Mouse (Mus musculus) MEL (cell line): ENCODE results near the gene Usp11. TPM values are rescaled to one million over a fixed set of nuclear protein-coding genes. Genes with fewer than 3 reads are reported as not detected.

ENCODE experiments used
- DNase-seq: peaks from one replicate; pipeline ENCODE4 v3.0.0; 2011; ENCODE audit warnings: low read depth, low spot score
- H3K27ac ChIP-seq: 2 replicates; pipeline ENCODE4 v1.5.1; 2012; ENCODE audit warnings: low read depth, mild to moderate bottlenecking, control low read depth, low read length, moderate library complexity; ENCODE audit not compliant: control insufficient read depth
- H3K27me3 ChIP-seq, 2 experiments: fragments of 150-350 bp in 1 of 2; sonication (generic) in 1 of 2; 2 replicates each; pipeline ENCODE4 v1.6.1; 2012; ENCODE audit warnings: low read length in 2 of 2, mild to moderate bottlenecking in 2 of 2, improper control_type of control experiment in 1 of 2, moderate library complexity in 1 of 2; ENCODE audit not compliant: insufficient read depth in 2 of 2, control insufficient read depth in 1 of 2
- H3K36me3 ChIP-seq, 2 experiments: 2 replicates each; pipeline ENCODE4 v1.6.1; 2012 to 2014; ENCODE audit warnings: low read length in 2 of 2, improper control_type of control experiment in 1 of 2, inconsistent platforms in 1 of 2, mild to moderate bottlenecking in 1 of 2; ENCODE audit not compliant: insufficient read depth in 2 of 2, control insufficient read depth in 1 of 2
- H3K4me1 ChIP-seq, 2 experiments: fragments of 150-350 bp in 1 of 2; sonication (generic) in 1 of 2; 2 replicates each; pipeline ENCODE4 v1.6.1; 2012; ENCODE audit warnings: low read length in 2 of 2, improper control_type of control experiment in 1 of 2, mild to moderate bottlenecking in 1 of 2; ENCODE audit not compliant: insufficient read depth in 2 of 2, control insufficient read depth in 1 of 2
- H3K4me3 ChIP-seq, 2 experiments: fragments of 150-350 bp in 1 of 2; sonication (generic) in 1 of 2; 2 replicates each; pipeline ENCODE4 v1.5.1; 2012; ENCODE audit warnings: low read depth in 2 of 2, low read length in 2 of 2, mild to moderate bottlenecking in 2 of 2, moderate library complexity in 2 of 2, control low read depth in 1 of 2, improper control_type of control experiment in 1 of 2; ENCODE audit not compliant: control insufficient read depth in 1 of 2, insufficient read depth in 1 of 2
- H3K79me2 ChIP-seq: 2 replicates; pipeline ENCODE4 v1.6.1; 2012; ENCODE audit warnings: mild to moderate bottlenecking, low read length, moderate library complexity; ENCODE audit not compliant: control insufficient read depth, poor library complexity, insufficient read depth
- H3K9ac ChIP-seq: 2 replicates; pipeline ENCODE4 v1.6.1; 2012; ENCODE audit warnings: low read depth, mild to moderate bottlenecking, control low read depth, low read length, moderate library complexity; ENCODE audit not compliant: control insufficient read depth, poor library complexity, severe bottlenecking
- H3K9me3 ChIP-seq: fragments of 150-350 bp; sonication (generic); replicated peaks from 2 replicates; pipeline ENCODE4 v1.6.1; 2012; ENCODE audit warnings: mild to moderate bottlenecking, low read length, improper control_type of control experiment, moderate library complexity; ENCODE audit not compliant: insufficient read depth
- BHLHE40 ChIP-seq: IDR thresholded peaks from 2 replicates; pipeline ENCODE4 v1.6.1; 2012; ENCODE audit warnings: low read depth, mild to moderate bottlenecking, inconsistent platforms, low read length, improper control_type of control experiment, borderline replicate concordance
- CHD1 ChIP-seq: IDR thresholded peaks from 2 replicates; pipeline ENCODE4 v1.6.1; 2012; ENCODE audit warnings: low read depth, mild to moderate bottlenecking, inconsistent platforms, low read length, improper control_type of control experiment
- CHD2 ChIP-seq: IDR thresholded peaks from 2 replicates; pipeline ENCODE4 v1.6.1; 2011; ENCODE audit warnings: low read length, improper control_type of control experiment
- CTCF ChIP-seq, 3 experiments: IDR thresholded peaks in 2 of 3; conservative IDR thresholded peaks in 1 of 3; 2 replicates each; pipeline ENCODE4 v1.5.1; 2011 to 2012; ENCODE audit warnings: low read length in 3 of 3, low read depth in 2 of 3, mild to moderate bottlenecking in 2 of 3, improper control_type of control experiment in 1 of 3, inconsistent platforms in 1 of 3, mixed read lengths in 1 of 3, moderate library complexity in 1 of 3; ENCODE audit not compliant: control insufficient read depth in 1 of 3, insufficient read depth in 1 of 3, poor library complexity in 1 of 3, severe bottlenecking in 1 of 3
- ELF1 ChIP-seq: IDR thresholded peaks from 2 replicates; pipeline ENCODE4 v1.6.1; 2014; ENCODE audit warnings: low read depth, mild to moderate bottlenecking, inconsistent platforms, low read length, improper control_type of control experiment, moderate library complexity
- EP300 ChIP-seq, 2 experiments: IDR thresholded peaks; 2 replicates each; pipeline ENCODE4 v1.6.1; 2011; ENCODE audit warnings: improper control_type of control experiment in 2 of 2, low read length in 2 of 2, low read depth in 1 of 2, mild to moderate bottlenecking in 1 of 2
- ETS1 ChIP-seq: IDR thresholded peaks from 2 replicates; pipeline ENCODE4 v1.6.1; 2012; ENCODE audit warnings: low read depth, mild to moderate bottlenecking, inconsistent platforms, low read length, improper control_type of control experiment, moderate library complexity
- GABPA ChIP-seq: IDR thresholded peaks from 2 replicates; pipeline ENCODE4 v1.6.1; 2012; ENCODE audit warnings: low read depth, mild to moderate bottlenecking, inconsistent platforms, low read length, improper control_type of control experiment, moderate library complexity
- GATA1 ChIP-seq: IDR thresholded peaks from 2 replicates; pipeline ENCODE4 v1.6.1; 2011; ENCODE audit warnings: low read depth, low read length, improper control_type of control experiment
- HCFC1 ChIP-seq: IDR thresholded peaks from 2 replicates; pipeline ENCODE4 v1.6.1; 2012; ENCODE audit warnings: low read depth, mild to moderate bottlenecking, inconsistent platforms, low read length, improper control_type of control experiment, moderate library complexity
- JUND ChIP-seq: IDR thresholded peaks from 2 replicates; pipeline ENCODE4 v1.6.1; 2011; ENCODE audit warnings: low read depth, mild to moderate bottlenecking, improper control_type of control experiment, low read length
- KAT2A ChIP-seq: conservative IDR thresholded peaks from 2 replicates; pipeline ENCODE4 v1.6.1; 2012; ENCODE audit warnings: low read depth, low read length, improper control_type of control experiment, inconsistent platforms
- MAFK ChIP-seq: IDR thresholded peaks from 2 replicates; pipeline ENCODE4 v1.6.1; 2011; ENCODE audit warnings: low read depth, mild to moderate bottlenecking, low read length, improper control_type of control experiment, borderline replicate concordance
- MAX ChIP-seq: IDR thresholded peaks from 2 replicates; pipeline ENCODE4 v1.6.1; 2011; ENCODE audit warnings: low read length, improper control_type of control experiment
- MAZ ChIP-seq: IDR thresholded peaks from 2 replicates; pipeline ENCODE4 v1.6.1; 2012; ENCODE audit warnings: low read depth, mild to moderate bottlenecking, inconsistent platforms, low read length, improper control_type of control experiment
- MEF2A ChIP-seq: IDR thresholded peaks from 2 replicates; pipeline ENCODE4 v1.6.1; 2014; ENCODE audit warnings: low read depth, mild to moderate bottlenecking, inconsistent platforms, low read length, improper control_type of control experiment; ENCODE audit not compliant: poor library complexity, insufficient replicate concordance, severe bottlenecking; ENCODE audit errors: extremely low read depth
- MXI1 ChIP-seq: IDR thresholded peaks from 2 replicates; pipeline ENCODE4 v1.6.1; 2011; ENCODE audit warnings: mild to moderate bottlenecking, low read depth, low read length, improper control_type of control experiment
- MYB ChIP-seq: IDR thresholded peaks from 2 replicates; pipeline ENCODE4 v1.6.1; 2011; ENCODE audit warnings: mild to moderate bottlenecking, low read depth, low read length, improper control_type of control experiment
- MYC ChIP-seq: IDR thresholded peaks from 2 replicates; pipeline ENCODE4 v1.6.1; 2011; ENCODE audit warnings: low read depth, mild to moderate bottlenecking, low read length, improper control_type of control experiment, moderate library complexity
- NELFE ChIP-seq: IDR thresholded peaks from 2 replicates; pipeline ENCODE4 v1.6.1; 2011; ENCODE audit warnings: low read depth, low read length, improper control_type of control experiment
- NRF1 ChIP-seq: IDR thresholded peaks from 2 replicates; pipeline ENCODE4 v1.6.1; 2014; ENCODE audit warnings: low read depth, mild to moderate bottlenecking, inconsistent platforms, low read length, improper control_type of control experiment, moderate library complexity; ENCODE audit not compliant: poor library complexity, insufficient read depth, severe bottlenecking
- POLR2A ChIP-seq, 2 experiments: IDR thresholded peaks; 2 replicates each; pipeline ENCODE4 v1.6.1; 2011 to 2012; ENCODE audit warnings: low read length in 2 of 2, mild to moderate bottlenecking in 2 of 2, control low read depth in 1 of 2, improper control_type of control experiment in 1 of 2, low read depth in 1 of 2, moderate library complexity in 1 of 2; ENCODE audit not compliant: control insufficient read depth in 1 of 2, insufficient read depth in 1 of 2, poor library complexity in 1 of 2
- POLR2AphosphoS2 ChIP-seq: IDR thresholded peaks from 2 replicates; pipeline ENCODE4 v1.6.1; 2011; ENCODE audit warnings: low read length, improper control_type of control experiment
- POLR2AphosphoS5 ChIP-seq: IDR thresholded peaks from 2 replicates; pipeline ENCODE4 v1.6.1; 2012; ENCODE audit warnings: low read depth, borderline replicate concordance, mild to moderate bottlenecking, inconsistent platforms, low read length, moderate library complexity, mixed read lengths
- RAD21 ChIP-seq: IDR thresholded peaks from 2 replicates; pipeline ENCODE4 v1.6.1; 2011; ENCODE audit warnings: mild to moderate bottlenecking, low read depth, low read length, improper control_type of control experiment
- RCOR1 ChIP-seq: IDR thresholded peaks from 2 replicates; pipeline ENCODE4 v1.6.1; 2012; ENCODE audit warnings: low read depth, mild to moderate bottlenecking, inconsistent platforms, low read length, improper control_type of control experiment
- SIN3A ChIP-seq: IDR thresholded peaks from 2 replicates; pipeline ENCODE4 v1.6.1; 2012; ENCODE audit warnings: low read length, improper control_type of control experiment, inconsistent platforms
- TAL1 ChIP-seq: IDR thresholded peaks from 2 replicates; pipeline ENCODE4 v1.6.1; 2012; ENCODE audit warnings: mild to moderate bottlenecking, inconsistent platforms, low read length, moderate library complexity, mixed read lengths
- TBP ChIP-seq: IDR thresholded peaks from 2 replicates; pipeline ENCODE4 v1.8.0; 2011; ENCODE audit warnings: low read depth, low read length, improper control_type of control experiment
- TCF12 ChIP-seq: IDR thresholded peaks from 2 replicates; pipeline ENCODE4 v1.6.1; 2014; ENCODE audit warnings: low read depth, mild to moderate bottlenecking, inconsistent platforms, low read length, improper control_type of control experiment, moderate library complexity
- UBTF ChIP-seq: IDR thresholded peaks from 2 replicates; pipeline ENCODE4 v1.6.1; 2012; ENCODE audit warnings: low read depth, mild to moderate bottlenecking, inconsistent platforms, low read length, improper control_type of control experiment, moderate library complexity, borderline replicate concordance; ENCODE audit not compliant: insufficient read depth
- USF1 ChIP-seq: IDR thresholded peaks from 2 replicates; pipeline ENCODE4 v1.6.1; 2014; ENCODE audit warnings: low read depth, mild to moderate bottlenecking, inconsistent platforms, low read length, improper control_type of control experiment, moderate library complexity
- ZC3H11A ChIP-seq: IDR thresholded peaks from 2 replicates; pipeline ENCODE4 v1.6.1; 2012; ENCODE audit warnings: low read depth, mild to moderate bottlenecking, inconsistent platforms, low read length, improper control_type of control experiment
- ZKSCAN1 ChIP-seq: IDR thresholded peaks from 2 replicates; pipeline ENCODE4 v1.6.1; 2012; ENCODE audit warnings: low read depth, mild to moderate bottlenecking, inconsistent platforms, low read length, improper control_type of control experiment, moderate library complexity
- ZMIZ1 ChIP-seq: IDR thresholded peaks from 2 replicates; pipeline ENCODE4 v1.6.1; 2012; ENCODE audit warnings: low read depth, mild to moderate bottlenecking, inconsistent platforms, low read length, improper control_type of control experiment, moderate library complexity
- ZNF384 ChIP-seq: IDR thresholded peaks from 2 replicates; pipeline ENCODE4 v1.6.1; 2012; ENCODE audit warnings: low read depth, mild to moderate bottlenecking, inconsistent platforms, low read length, improper control_type of control experiment
- polyA plus RNA-seq, 2 experiments: library from polyadenylated mRNA; stranded (reverse) in 1 of 2; unstranded in 1 of 2; fragments of >175 nt in 1 of 2; fragments of >200 nt in 1 of 2; gene quantifications; 2 replicates each; pipeline versions ENCODE4 v1.2.1 to v1.2.4; 2012; ENCODE audit warnings: low replicate concordance in 2 of 2, low read depth in 1 of 2; ENCODE audit not compliant: insufficient read length in 2 of 2, insufficient read depth in 1 of 2, missing spikeins in 1 of 2
- total RNA-seq: library from RNA; depleted of rRNA; stranded (reverse); fragments of 300-350 nt; gene quantifications from 2 replicates; pipeline ENCODE4 v1.2.3, GENCODE M21; 2012

The Usp11 gene
- total and polyA plus RNA-seq, 3 experiments: 13.8 to 34.4 TPM; not detected in 1

- Histone ChIP-seq H3K4me3 (peak overlapping the region; percentile 90 to 94), H3K27ac (peak overlapping the region; percentile 94), H3K36me3 (peaks cover 0 to 24% of the 10 kb centered on the region in 2 experiments; a peak in 3 of 4 replicates), H3K79me2 (peaks cover 7% of the 10 kb centered on the region; the same call in 1 of the 2 replicates), H3K9ac (peak overlapping the region; percentile 94), H3K4me1 (peaks cover 12 to 17% of the 10 kb centered on the region in 2 experiments), H3K9me3 (no peaks in the 10 kb centered on the region), H3K27me3 (no peaks in the 10 kb centered on the region)
- peak; percentile 97 for DNase-seq
- no peak for TF ChIP-seq CHD2
- no peak for TF ChIP-seq ZC3H11A
- no peak for TF ChIP-seq CHD1
- no peak for TF ChIP-seq TCF12
- TF ChIP-seq POLR2AphosphoS5: no peak
- no peak; the same call in 1 of the 2 replicates for TF ChIP-seq MAX
- peak in 1 of 2 experiments; percentile 31; a peak in 2 of 4 replicates for TF ChIP-seq POLR2A (IDR thresholded peaks at IDR 0.05; ENCODE audit: control insufficient read depth in 1 of 2, insufficient read depth in 1 of 2, low read depth in 1 of 2, low read length in 2 of 2, poor library complexity in 1 of 2)
- TF ChIP-seq TBP: peak; percentile 84
- TF ChIP-seq UBTF: 0 out of 2 replicates have a peak, but pooled peaks have one; percentile 43
- TF ChIP-seq GATA1: no peak
- no peak for TF ChIP-seq MAZ
- peak; percentile 12; the same call in 1 of the 2 replicates for TF ChIP-seq POLR2AphosphoS2
- TF ChIP-seq ZKSCAN1: no peak
- TF ChIP-seq JUND: no peak
- no peak for TF ChIP-seq NRF1
- TF ChIP-seq MYC: 0 out of 2 replicates have a peak, but pooled peaks have one; percentile 72
- TF ChIP-seq KAT2A: no peak
- TF ChIP-seq ZNF384: peak; percentile 66; the same call in 1 of the 2 replicates
- no peak for TF ChIP-seq GABPA
- no peak for TF ChIP-seq TAL1
- 0 out of 2 replicates have a peak, but pooled peaks have one; percentile 14 for TF ChIP-seq ZMIZ1
- no peak for TF ChIP-seq RCOR1
- TF ChIP-seq SIN3A: peak; percentile 72; the same call in 1 of the 2 replicates
- TF ChIP-seq MEF2A: no peak
- no peak for TF ChIP-seq RAD21
- TF ChIP-seq ELF1: no peak
- TF ChIP-seq MAFK: no peak
- TF ChIP-seq CTCF (IDR thresholded peaks at IDR 0.05 in 2 of 3, conservative IDR thresholded peaks at IDR 0.05 in 1 of 3; ENCODE audit: control insufficient read depth in 1 of 3, insufficient read depth in 1 of 3, low read depth in 2 of 3, low read length in 3 of 3, poor library complexity in 1 of 3, severe bottlenecking in 1 of 3): no peak
- TF ChIP-seq USF1: no peak
- no peak for TF ChIP-seq ETS1
- TF ChIP-seq NELFE: no peak
- TF ChIP-seq HCFC1: no peak; the same call in 1 of the 2 replicates
- TF ChIP-seq BHLHE40: no peak
- TF ChIP-seq MYB: peak; percentile 55
- TF ChIP-seq EP300 (IDR thresholded peaks at IDR 0.05; ENCODE audit: low read depth in 1 of 2, low read length in 2 of 2): no peak; a peak in 1 of 4 replicates
- peak; percentile 19; the same call in 1 of the 2 replicates for TF ChIP-seq MXI1
These were observed 783 bp downstream of the Usp11 start for GRCm38 (mm10) chrX:20704295-20705082.
